Mouse (Mus musculus): ENCODE data around the gene Zfp938. TPM values are rescaled to one million over a fixed set of nuclear protein-coding genes. Genes with fewer than 3 reads are reported as not detected.
A peak's percentile ranks its signal among the peaks of the same experiment; 100 is the strongest.

Gene Zfp938
- 6.5 and 6.8 TPM in 2 replicates for polyA plus RNA-seq (2014; fragmentation: Nextera tagmentation; extraction: Ambion mirVana)

- Histone ChIP-seq H3K4me3 (ENCODE audit: low read depth, low read length) (peak within 1 kb of the TSS; percentile 69), H3K4me1 (replicated peaks; ENCODE audit: control insufficient read depth, insufficient read depth, low read length) (no peaks in the 10 kb centered on the region), H3K4me2 (peak within 1 kb of the TSS; percentile 66), H3K9me3 (ENCODE audit: control insufficient read depth, low read length) (0 out of 2 replicates have a peak, but pooled peaks cover 2% of the 10 kb centered on the region), H3K9ac (ENCODE audit: low read depth, low read length) (peak within 1 kb of the TSS; percentile 68), H3K27ac (ENCODE audit: low read depth, low read length) (no peak within 1 kb of the TSS), H3K27me3 (replicated peaks; ENCODE audit: control insufficient read depth, insufficient read depth, low read length) (no peaks in the 10 kb centered on the region), H3K36me3 (ENCODE audit: control insufficient read depth, insufficient read depth, low read length) (0 out of 2 replicates have a peak, but pooled peaks cover 4% of the 10 kb centered on the region)
- ATAC-seq (replicated peaks; ENCODE audit: low FRiP score), result peak; percentile 97
- 6% methylated on average over 27 of the region's 27 CpGs for WGBS
- peak; percentile 60 for DNase-seq (ENCODE audit: low spot score)
Observed at GRCm38 (mm10) chr10:82240742-82241400, at the start of gene Zfp938. Zfp938 (minus strand) TSS chr10:82241280.

- Histone ChIP-seq H3K27ac (ENCODE audit: low read depth, low read length) (no peak overlapping the region), H3K4me1 (replicated peaks; ENCODE audit: control insufficient read depth, insufficient read depth, low read length) (no peaks in the 10 kb centered on the region), H3K36me3 (ENCODE audit: control insufficient read depth, insufficient read depth, low read length) (no peaks in the 10 kb centered on the region), H3K4me3 (ENCODE audit: low read depth, low read length) (no peak overlapping the region), H3K27me3 (replicated peaks; ENCODE audit: control insufficient read depth, insufficient read depth, low read length) (no peaks in the 10 kb centered on the region), H3K9me3 (ENCODE audit: control insufficient read depth, low read length) (0 out of 2 replicates have a peak, but pooled peaks cover 5% of the 10 kb centered on the region), H3K4me2 (no peak overlapping the region), H3K9ac (ENCODE audit: low read depth, low read length) (no peak overlapping the region)
- no peak for ATAC-seq (replicated peaks; ENCODE audit: low FRiP score)
- no peak for DNase-seq (ENCODE audit: low spot score)
- 72% methylated on average over 2 of the region's 2 CpGs for WGBS
Observed at GRCm38 (mm10) chr10:82257331-82257730, 16.3 kb upstream of the Zfp938 start.

- H3K9me3 ChIP-seq (ENCODE audit: control insufficient read depth, low read length), result no peaks in the 10 kb centered on the region
- H3K27me3 ChIP-seq (replicated peaks; ENCODE audit: control insufficient read depth, insufficient read depth, low read length), result no peaks in the 10 kb centered on the region
- no peak for DNase-seq (ENCODE audit: low spot score)
- no peak overlapping the region for H3K27ac ChIP-seq (ENCODE audit: low read depth, low read length)
- H3K4me3 ChIP-seq (ENCODE audit: low read depth, low read length), result no peak overlapping the region
- no peak overlapping the region for H3K9ac ChIP-seq (ENCODE audit: low read depth, low read length)
- no peak overlapping the region for H3K4me2 ChIP-seq
- ATAC-seq (replicated peaks; ENCODE audit: low FRiP score), result no peak
- H3K36me3 ChIP-seq (ENCODE audit: control insufficient read depth, insufficient read depth, low read length), result no peaks in the 10 kb centered on the region
- no peaks in the 10 kb centered on the region for H3K4me1 ChIP-seq (replicated peaks; ENCODE audit: control insufficient read depth, insufficient read depth, low read length)
Observed at GRCm38 (mm10) chr10:82245021-82245420, 3.9 kb upstream of the Zfp938 start.

GRCm38 (mm10) chr10:82241401-82241788, 315 bp upstream of the Zfp938 start:
- Histone ChIP-seq H3K36me3 (ENCODE audit: control insufficient read depth, insufficient read depth, low read length) (0 out of 2 replicates have a peak, but pooled peaks cover 3% of the 10 kb centered on the region), H3K27ac (ENCODE audit: low read depth, low read length) (no peak overlapping the region), H3K9ac (ENCODE audit: low read depth, low read length) (no peak overlapping the region), H3K4me2 (peak overlapping the region; percentile 66), H3K27me3 (replicated peaks; ENCODE audit: control insufficient read depth, insufficient read depth, low read length) (no peaks in the 10 kb centered on the region), H3K4me1 (replicated peaks; ENCODE audit: control insufficient read depth, insufficient read depth, low read length) (no peaks in the 10 kb centered on the region), H3K4me3 (ENCODE audit: low read depth, low read length) (peak overlapping the region; percentile 69), H3K9me3 (ENCODE audit: control insufficient read depth, low read length) (0 out of 2 replicates have a peak, but pooled peaks cover 2% of the 10 kb centered on the region)
- 67% methylated on average over 5 of the region's 5 CpGs for WGBS
- DNase-seq (ENCODE audit: low spot score) (no peak), ATAC-seq (replicated peaks; ENCODE audit: low FRiP score) (peak; percentile 8; the same call in 1 of the 2 replicates)

- DNase-seq (ENCODE audit: low spot score) (peak; percentile 77), ATAC-seq (replicated peaks; ENCODE audit: low FRiP score) (peak; percentile 95)
- no peaks in the 10 kb centered on the region for H3K36me3 ChIP-seq (ENCODE audit: control insufficient read depth, insufficient read depth, low read length)
- H3K27me3 ChIP-seq (replicated peaks; ENCODE audit: control insufficient read depth, insufficient read depth, low read length), result no peaks in the 10 kb centered on the region
- H3K9ac ChIP-seq (ENCODE audit: low read depth, low read length), result peak overlapping the region; percentile 52
- H3K4me2 ChIP-seq, result peak overlapping the region; percentile 74
- peak overlapping the region; percentile 72 for H3K27ac ChIP-seq (ENCODE audit: low read depth, low read length)
- no peaks in the 10 kb centered on the region; the same call in 1 of the 2 replicates for H3K9me3 ChIP-seq (ENCODE audit: control insufficient read depth, low read length)
- 6% methylated on average over 47 of the region's 47 CpGs for WGBS
- H3K4me3 ChIP-seq (ENCODE audit: low read depth, low read length), result peak overlapping the region; percentile 60
- H3K4me1 ChIP-seq (replicated peaks; ENCODE audit: control insufficient read depth, insufficient read depth, low read length), result peaks cover 3% of the 10 kb centered on the region; the same call in 1 of the 2 replicates
Observed at GRCm38 (mm10) chr10:82178257-82179064, 62.6 kb downstream of the Zfp938 start.

Other genes with a start within 250 kb of the Zfp938 start
- 7.9 and 8.9 TPM in 2 replicates for gene Zfp873, start 193.2 kb downstream of the Zfp938 start, polyA plus RNA-seq (2014; fragmentation: Nextera tagmentation; extraction: Ambion mirVana)
- 2.8 and 3.0 TPM in 2 replicates for gene BC024063, start 157.9 kb downstream of the Zfp938 start, polyA plus RNA-seq (2014; fragmentation: Nextera tagmentation; extraction: Ambion mirVana)
- gene AU041133, start 113.3 kb downstream of the Zfp938 start, polyA plus RNA-seq (2014; fragmentation: Nextera tagmentation; extraction: Ambion mirVana), result 3.6 and 4.1 TPM in 2 replicates
- not detected in 2 replicates for gene 4932415D10Rik, start 75.3 kb upstream of the Zfp938 start, polyA plus RNA-seq (2014; fragmentation: Nextera tagmentation; extraction: Ambion mirVana)
- 3.9 and 4.9 TPM in 2 replicates for gene Gm4924, start 113.0 kb upstream of the Zfp938 start, polyA plus RNA-seq (2014; fragmentation: Nextera tagmentation; extraction: Ambion mirVana)